Mouse (Mus musculus): ENCODE data around the gene Phf5a. TPM values are rescaled to one million over a fixed set of nuclear protein-coding genes. Genes with fewer than 3 reads are reported as not detected.
"Not testable (repeated sequence)": the region's sequence is repeated elsewhere in the genome, so short reads cannot be mapped to it uniquely, and the experiment has no call there.

Phf5a gene
- 145 and 163 TPM in 2 replicates for polyA plus RNA-seq (2016; fragmentation: Nextera tagmentation; extraction: Ambion mirVana)

DNA sequence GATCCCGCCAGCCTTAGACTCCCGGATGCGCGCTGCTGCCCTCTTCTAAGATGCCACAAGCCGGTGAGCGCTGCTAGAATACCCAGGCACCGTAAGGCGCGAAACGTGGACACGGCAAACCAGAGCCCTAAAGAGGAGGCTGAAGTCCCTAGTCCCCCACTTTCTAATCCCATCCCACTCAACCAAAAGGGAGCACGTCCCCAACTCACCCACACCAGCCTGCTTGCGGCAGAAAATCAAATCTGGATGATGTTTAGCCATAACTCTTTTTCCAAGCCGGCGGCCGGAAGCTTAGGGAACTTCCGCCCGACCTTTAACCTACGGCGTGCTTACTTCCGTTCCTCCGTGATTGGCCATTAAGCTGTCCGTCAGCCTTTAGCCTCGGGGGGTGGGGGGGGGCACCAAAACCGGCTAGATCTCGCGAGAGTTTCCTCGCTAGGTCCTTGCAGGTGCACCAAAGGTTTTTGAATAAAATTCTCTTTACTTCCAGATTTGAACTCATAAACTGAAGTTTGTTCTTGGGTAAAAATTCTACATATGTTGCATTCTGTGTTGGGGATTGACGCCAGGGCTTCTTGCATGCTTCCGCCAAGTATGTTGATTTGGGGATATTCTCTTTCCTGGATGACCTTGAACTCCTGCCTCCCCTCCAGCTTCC is at the start of gene Phf5a:
Gene Phf5a, minus strand, starts transcription at position 308 of the 658 bp plus-strand sequence.
- Histone ChIP-seq H3K9ac (peak within 1 kb of the TSS; percentile 81), H3K36me3 (peaks cover 39% of the 10 kb centered on the region), H3K4me1 (peaks cover 10% of the 10 kb centered on the region), H3K4me2 (replicated peaks) (peak within 1 kb of the TSS; percentile 92), H3K27me3 (no peaks in the 10 kb centered on the region), H3K4me3 (peak within 1 kb of the TSS; percentile 99), H3K9me3 (no peaks in the 10 kb centered on the region), H3K27ac (peak within 1 kb of the TSS; percentile 96)
- under 1% methylated on average over 30 of the region's 30 CpGs for WGBS
- peak; percentile 32; the same call in 1 of the 2 replicates for ATAC-seq (ENCODE audit: insufficient number of reproducible peaks, insufficient read depth, low FRiP score, low TSS enrichment)

DNA sequence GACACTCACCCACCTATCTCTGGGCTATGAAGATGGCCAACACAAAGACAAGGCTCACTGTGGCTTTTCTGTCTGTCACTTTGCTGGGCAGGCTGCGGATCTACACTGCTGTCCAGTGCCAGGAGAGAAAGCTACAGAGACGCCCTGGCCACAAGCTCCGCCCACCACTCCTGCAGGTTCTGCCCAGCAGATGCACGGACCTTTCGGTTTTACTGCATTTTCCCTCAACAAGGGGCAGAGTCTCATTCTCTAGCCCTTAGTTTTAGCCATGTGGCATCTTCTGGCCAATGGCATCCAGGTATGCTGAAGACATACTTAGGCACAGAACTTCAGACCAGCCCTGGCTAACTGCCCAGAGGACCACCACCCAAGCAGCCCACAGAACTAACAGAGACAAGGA is 49.5 kb upstream of the Phf5a start:
- no peak overlapping the region for H3K27ac ChIP-seq
- no peaks in the 10 kb centered on the region for H3K9me3 ChIP-seq
- ATAC-seq (ENCODE audit: insufficient number of reproducible peaks, insufficient read depth, low FRiP score, low TSS enrichment): no peak
- peaks cover 11% of the 10 kb centered on the region for H3K4me1 ChIP-seq
- H3K4me2 ChIP-seq (replicated peaks): no peak overlapping the region
- H3K36me3 ChIP-seq: peaks cover 15% of the 10 kb centered on the region
- no peak overlapping the region for H3K4me3 ChIP-seq
- 0 out of 2 replicates have a peak overlapping the region, but pooled peaks have one; percentile 1 for H3K9ac ChIP-seq
- H3K27me3 ChIP-seq: no peaks in the 10 kb centered on the region
- WGBS: 72% methylated on average over 5 of the region's 5 CpGs

DNA sequence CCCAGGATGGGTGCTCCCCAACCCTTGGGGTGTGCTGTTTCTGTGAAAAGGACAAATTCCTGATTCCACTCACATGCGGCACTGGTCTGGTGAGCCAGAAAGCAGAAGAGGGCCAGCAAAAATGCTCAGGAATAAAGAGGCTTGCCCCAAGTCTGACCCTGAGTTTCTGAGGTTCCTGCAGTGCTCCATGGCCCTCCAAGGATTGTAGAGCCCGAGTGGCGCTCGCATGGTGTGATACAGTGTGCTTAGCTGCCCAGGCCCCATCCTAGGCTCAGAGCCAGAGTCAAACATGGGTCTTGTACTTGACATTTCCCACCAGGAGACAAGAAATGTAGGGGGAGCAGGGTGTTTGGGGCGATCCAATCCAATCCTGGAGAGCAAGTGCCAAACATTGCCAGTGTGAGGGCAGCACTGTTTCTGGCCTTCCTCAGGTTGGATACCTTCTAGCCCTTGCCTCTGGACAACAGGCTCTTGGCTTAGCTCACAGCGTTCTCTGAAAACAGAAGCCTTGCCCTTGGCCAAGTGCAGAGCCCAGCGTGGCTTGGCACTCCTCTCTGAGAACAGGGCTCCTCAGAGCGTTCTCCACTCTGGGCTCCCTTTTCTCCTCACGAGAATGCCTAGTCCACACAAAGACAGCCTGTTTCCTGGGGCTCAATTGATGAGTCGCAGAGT is 49.0 kb upstream of the Phf5a start:
- Histone ChIP-seq H3K4me3 (no peak overlapping the region), H3K27me3 (no peaks in the 10 kb centered on the region), H3K27ac (no peak overlapping the region), H3K9ac (0 out of 2 replicates have a peak overlapping the region, but pooled peaks have one; percentile 1), H3K4me2 (replicated peaks) (no peak overlapping the region), H3K4me1 (peaks cover 11% of the 10 kb centered on the region), H3K36me3 (peaks cover 21% of the 10 kb centered on the region), H3K9me3 (no peaks in the 10 kb centered on the region)
- WGBS: 81% methylated on average over 10 of the region's 10 CpGs
- no peak for ATAC-seq (ENCODE audit: insufficient number of reproducible peaks, insufficient read depth, low FRiP score, low TSS enrichment)

DNA sequence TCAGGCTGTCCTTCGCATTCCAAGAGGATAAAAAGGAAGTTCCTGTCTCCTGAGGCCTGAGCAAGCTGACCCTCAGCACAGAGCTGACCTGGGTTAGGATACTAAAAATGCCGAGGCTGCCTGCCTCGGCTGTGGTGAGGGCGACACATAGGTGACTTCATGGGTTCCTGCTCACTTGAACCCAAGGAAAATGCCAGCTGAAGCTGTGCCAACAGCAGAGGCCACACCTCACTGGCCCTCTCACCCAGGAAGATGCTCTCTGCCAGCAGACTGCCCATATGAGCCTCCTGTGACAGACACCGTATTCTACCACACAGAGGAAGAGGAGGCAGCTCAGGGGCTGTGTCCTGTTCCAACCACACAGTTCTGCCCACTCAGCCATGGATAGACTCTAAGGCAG is 47.4 kb upstream of the Phf5a start:
- Histone ChIP-seq H3K9ac (no peak overlapping the region), H3K36me3 (peaks cover 35% of the 10 kb centered on the region), H3K4me2 (replicated peaks) (no peak overlapping the region), H3K9me3 (no peaks in the 10 kb centered on the region), H3K27ac (no peak overlapping the region), H3K4me1 (no peaks in the 10 kb centered on the region), H3K4me3 (no peak overlapping the region), H3K27me3 (no peaks in the 10 kb centered on the region)
- no peak for ATAC-seq (ENCODE audit: insufficient number of reproducible peaks, insufficient read depth, low FRiP score, low TSS enrichment)
- WGBS: 79% methylated on average over 5 of the region's 5 CpGs

DNA sequence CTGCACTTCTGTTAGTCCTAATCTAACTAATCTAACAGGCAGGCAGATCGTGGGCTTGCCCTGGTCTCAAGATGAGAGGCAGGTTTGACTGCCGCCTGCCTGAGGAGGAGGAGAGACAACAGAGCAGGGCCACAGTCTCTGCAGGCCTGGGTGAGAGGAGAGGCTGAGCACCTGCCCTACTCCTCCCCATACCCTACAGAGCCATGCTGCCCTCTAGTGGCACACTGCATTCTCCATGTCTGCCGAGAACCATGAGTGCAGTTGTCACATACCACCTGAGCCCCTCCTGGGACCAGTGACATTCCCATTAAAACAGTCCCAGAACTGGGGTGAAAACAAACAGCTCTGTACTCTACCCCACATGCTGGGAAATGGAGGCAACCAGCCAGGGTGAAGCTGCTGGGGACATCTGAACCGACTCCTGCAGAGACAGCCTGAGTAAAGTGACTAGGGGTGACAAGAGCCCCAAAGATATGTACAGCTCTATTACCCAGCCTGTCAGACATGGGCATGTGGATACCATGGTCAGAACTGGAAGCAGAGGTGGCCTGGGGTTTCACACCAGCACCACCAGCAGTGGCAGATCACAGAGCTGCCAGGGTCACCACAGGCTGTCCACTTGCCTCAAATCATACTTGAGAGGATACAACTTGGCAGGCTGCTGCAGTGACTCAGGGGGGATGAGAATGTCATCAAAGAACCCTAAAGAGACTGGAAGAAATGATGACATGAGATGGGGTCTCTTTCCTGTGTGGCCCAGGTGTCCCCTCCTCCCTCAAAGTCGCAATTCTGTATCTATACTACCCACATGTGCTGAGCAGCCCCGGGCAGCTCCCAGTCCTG is 46.1 kb upstream of the Phf5a start:
- Histone ChIP-seq H3K4me3 (no peak overlapping the region), H3K9me3 (no peaks in the 10 kb centered on the region), H3K27ac (no peak overlapping the region), H3K4me1 (no peaks in the 10 kb centered on the region), H3K27me3 (no peaks in the 10 kb centered on the region), H3K9ac (no peak overlapping the region), H3K4me2 (replicated peaks) (no peak overlapping the region), H3K36me3 (peaks cover 47% of the 10 kb centered on the region)
- WGBS: 57% methylated on average over 6 of the region's 6 CpGs
- no peak for ATAC-seq (ENCODE audit: insufficient number of reproducible peaks, insufficient read depth, low FRiP score, low TSS enrichment)

DNA sequence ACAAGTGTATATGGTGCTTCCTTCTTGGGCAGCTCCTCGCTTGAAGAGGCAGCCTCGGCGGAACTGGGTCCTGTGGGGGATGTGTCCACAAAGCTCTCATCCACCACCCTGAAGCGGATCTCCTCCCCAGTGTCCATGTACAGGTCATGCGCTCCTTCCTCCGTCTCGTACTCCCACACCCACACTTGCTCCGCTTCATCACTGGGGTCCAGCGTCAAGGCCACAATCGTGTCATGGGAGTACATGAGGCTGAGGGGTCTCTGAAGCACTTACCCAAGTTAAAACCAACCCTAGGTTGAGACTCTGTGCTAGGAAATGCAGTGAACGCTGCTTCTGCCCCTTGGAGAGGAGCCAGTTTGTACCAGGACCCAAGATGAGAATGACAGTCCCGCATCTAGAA is 45.5 kb upstream of the Phf5a start:
- Histone ChIP-seq H3K9ac (no peak overlapping the region), H3K36me3 (peaks cover 54% of the 10 kb centered on the region), H3K27me3 (no peaks in the 10 kb centered on the region), H3K4me1 (no peaks in the 10 kb centered on the region), H3K27ac (no peak overlapping the region), H3K9me3 (no peaks in the 10 kb centered on the region), H3K4me3 (no peak overlapping the region), H3K4me2 (replicated peaks) (no peak overlapping the region)
- 87% methylated on average over 12 of the region's 12 CpGs for WGBS
- ATAC-seq (ENCODE audit: insufficient number of reproducible peaks, insufficient read depth, low FRiP score, low TSS enrichment): no peak

DNA sequence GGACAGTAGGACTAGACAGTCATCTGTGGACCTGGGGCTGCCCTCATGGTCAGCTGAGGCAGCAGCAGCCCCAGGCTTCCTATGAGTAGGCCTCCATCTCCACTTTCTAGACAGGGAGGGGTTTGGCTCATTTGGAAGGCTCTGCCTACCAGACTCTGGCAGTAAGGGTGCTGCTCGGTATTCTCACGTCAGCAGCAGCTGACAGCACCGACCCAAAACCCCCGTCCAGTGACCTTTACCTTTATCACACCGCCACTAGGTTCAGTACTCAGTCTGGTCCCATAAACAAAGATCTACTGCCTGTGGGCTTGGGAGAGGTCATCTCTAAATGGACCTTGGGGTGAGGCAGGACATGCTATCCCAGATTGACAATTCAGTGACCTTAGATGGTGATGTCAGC is 44.0 kb upstream of the Phf5a start:
- no peak overlapping the region for H3K27ac ChIP-seq
- no peaks in the 10 kb centered on the region for H3K27me3 ChIP-seq
- ATAC-seq (ENCODE audit: insufficient number of reproducible peaks, insufficient read depth, low FRiP score, low TSS enrichment): no peak
- H3K4me1 ChIP-seq: no peaks in the 10 kb centered on the region
- 82% methylated on average over 5 of the region's 5 CpGs for WGBS
- H3K36me3 ChIP-seq: peaks cover 69% of the 10 kb centered on the region
- no peaks in the 10 kb centered on the region for H3K9me3 ChIP-seq
- no peak overlapping the region for H3K9ac ChIP-seq
- H3K4me3 ChIP-seq: no peak overlapping the region
- H3K4me2 ChIP-seq (replicated peaks): no peak overlapping the region

DNA sequence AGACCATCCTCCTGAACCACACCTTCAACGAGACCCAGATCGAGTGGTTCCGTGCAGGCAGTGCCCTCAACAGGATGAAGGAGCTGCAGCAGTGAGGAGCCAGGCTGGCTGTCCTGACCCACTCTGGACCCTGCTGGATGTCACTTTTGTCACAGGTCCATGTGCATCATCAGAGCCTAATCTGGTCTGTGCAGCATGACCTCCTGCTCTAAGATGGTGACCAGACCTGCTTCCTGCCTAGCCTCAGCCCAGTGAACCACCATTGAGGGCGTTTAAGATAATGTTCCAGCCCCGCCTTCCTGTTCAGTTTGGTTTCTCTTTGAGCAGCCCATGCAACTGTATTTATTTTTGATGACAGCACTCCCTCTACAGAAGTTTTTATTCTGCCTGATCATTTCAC is 43.0 kb upstream of the Phf5a start:
- H3K4me3 ChIP-seq: no peak overlapping the region
- no peak overlapping the region for H3K27ac ChIP-seq
- H3K4me1 ChIP-seq: no peaks in the 10 kb centered on the region
- 85% methylated on average over 5 of the region's 5 CpGs for WGBS
- H3K36me3 ChIP-seq: peaks cover 79% of the 10 kb centered on the region
- no peak for ATAC-seq (ENCODE audit: insufficient number of reproducible peaks, insufficient read depth, low FRiP score, low TSS enrichment)
- H3K9ac ChIP-seq: no peak overlapping the region
- H3K27me3 ChIP-seq: no peaks in the 10 kb centered on the region
- no peak overlapping the region for H3K4me2 ChIP-seq (replicated peaks)
- no peaks in the 10 kb centered on the region for H3K9me3 ChIP-seq

DNA sequence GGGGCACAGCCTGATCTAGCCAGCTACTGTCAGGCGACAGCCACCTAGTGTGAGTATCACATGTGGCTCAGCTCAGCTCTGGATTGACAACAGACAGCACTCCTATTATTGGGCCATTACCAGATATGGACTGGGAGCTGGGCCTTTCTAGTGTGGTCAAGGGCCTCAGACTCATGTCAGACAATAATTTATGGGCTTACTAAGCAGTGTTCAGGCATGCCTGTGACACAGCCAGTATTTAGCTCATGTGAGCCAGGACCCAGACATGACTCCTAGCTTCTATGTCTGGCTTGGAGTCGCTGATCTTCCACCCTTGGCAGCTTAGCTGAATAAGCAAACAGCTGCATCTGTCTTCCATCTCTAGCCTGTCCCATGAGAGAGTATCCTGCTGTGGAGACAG is 40.8 kb upstream of the Phf5a start:
- 79% methylated on average over 2 of the region's 2 CpGs for WGBS
- Histone ChIP-seq H3K9me3 (no peaks in the 10 kb centered on the region), H3K36me3 (peaks cover 91% of the 10 kb centered on the region)

DNA sequence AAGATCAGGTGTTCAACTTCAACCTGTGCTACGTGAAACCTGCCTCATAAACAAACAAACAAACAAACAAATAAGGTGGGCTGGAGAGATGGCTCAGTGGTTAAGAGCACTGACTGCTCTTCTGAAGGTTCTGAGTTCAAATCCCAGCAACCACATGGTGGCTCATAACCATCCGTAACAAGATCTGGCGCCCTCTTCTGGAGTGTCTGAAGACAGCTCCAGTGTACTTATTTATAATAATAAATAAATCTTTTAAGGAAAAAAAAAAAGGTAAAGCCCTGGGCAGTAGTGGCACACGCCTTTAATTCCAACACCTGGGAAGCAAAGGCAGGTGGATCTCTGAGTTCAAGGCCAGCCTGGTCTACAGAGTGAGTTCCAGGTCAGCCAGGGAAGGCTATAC is 37.1 kb upstream of the Phf5a start:
- H3K4me1 ChIP-seq; H3K4me2 ChIP-seq (replicated peaks); H3K9me3 ChIP-seq; H3K9ac ChIP-seq; ATAC-seq (ENCODE audit: insufficient number of reproducible peaks, insufficient read depth, low FRiP score, low TSS enrichment); H3K4me3 ChIP-seq; H3K27ac ChIP-seq; H3K27me3 ChIP-seq: not testable (repeated sequence)
- peaks cover 91% of the 10 kb centered on the region for H3K36me3 ChIP-seq
- WGBS: 91% methylated on average over 4 of the region's 4 CpGs

More for the DNA sequence above, 40.8 kb upstream of the Phf5a start:
- ATAC-seq (ENCODE audit: insufficient number of reproducible peaks, insufficient read depth, low FRiP score, low TSS enrichment): no peak
- Histone ChIP-seq H3K9ac (no peak overlapping the region), H3K4me3 (no peak overlapping the region), H3K27me3 (no peaks in the 10 kb centered on the region), H3K27ac (no peak overlapping the region), H3K4me1 (no peaks in the 10 kb centered on the region), H3K4me2 (replicated peaks) (no peak overlapping the region)

DNA sequence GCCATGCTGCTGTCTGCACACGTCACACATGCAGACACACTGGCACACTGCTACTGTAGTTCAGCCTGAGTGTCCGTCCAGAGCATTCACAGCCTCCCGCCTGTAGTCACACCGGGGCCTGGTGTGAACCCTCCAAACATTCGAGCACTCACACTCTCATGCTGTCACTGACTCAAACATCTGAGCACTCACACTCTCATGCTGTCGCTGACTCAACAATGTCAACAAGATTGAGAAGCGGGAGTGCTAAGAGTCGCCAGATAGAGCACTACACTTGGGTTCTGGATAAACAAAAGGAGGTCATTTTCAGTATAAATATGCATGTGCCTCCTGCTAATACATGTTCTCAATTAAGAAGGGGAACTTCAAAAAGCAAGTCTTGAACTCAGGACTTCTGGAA is 36.2 kb upstream of the Phf5a start:
- Histone ChIP-seq H3K27ac (no peak overlapping the region), H3K4me3 (no peak overlapping the region), H3K4me2 (replicated peaks) (no peak overlapping the region), H3K27me3 (no peaks in the 10 kb centered on the region), H3K4me1 (no peaks in the 10 kb centered on the region), H3K9me3 (no peaks in the 10 kb centered on the region), H3K36me3 (peaks cover 91% of the 10 kb centered on the region), H3K9ac (no peak overlapping the region)
- WGBS: 92% methylated on average over 8 of the region's 8 CpGs
- ATAC-seq (ENCODE audit: insufficient number of reproducible peaks, insufficient read depth, low FRiP score, low TSS enrichment): no peak

Data from embryonic facial prominence, embryonic 12.5 days (tissue).